Mouse (Mus musculus) limb, embryonic 14.5 days (tissue): ENCODE results near the gene Gm28635. TPM values are rescaled to one million over a fixed set of nuclear protein-coding genes. Genes with fewer than 3 reads are reported as not detected.

ENCODE experiments used
- ATAC-seq: fragments of 200-750 bp; cut with Nextera tagmentation; 2 replicates; pipeline ENCODE4 v1.8.0; 2017; ENCODE audit warnings: low read depth, moderate number of reproducible peaks, moderate TSS enrichment; ENCODE audit not compliant: low FRiP score
- DNase-seq: peaks from one replicate; pipeline ENCODE4 v3.0.0-alpha.2; 2015; ENCODE audit warnings: low spot score
- H3K27ac ChIP-seq: fragments of 300-500 bp; sonication (generic); replicated peaks from 2 replicates; pipeline ENCODE4 v1.5.1; 2014; ENCODE audit warnings: low read depth, mild to moderate bottlenecking, low read length, moderate library complexity, mixed read lengths
- H3K27me3 ChIP-seq: fragments of 300-500 bp; sonication (generic); 2 replicates; pipeline ENCODE4 v1.6.1; 2014; ENCODE audit warnings: low read length, mixed read lengths; ENCODE audit not compliant: control insufficient read depth, insufficient read depth
- H3K36me3 ChIP-seq: fragments of 300-500 bp; sonication (generic); 2 replicates; pipeline ENCODE4 v1.6.1; 2014; ENCODE audit warnings: mild to moderate bottlenecking, low read length, moderate library complexity, mixed read lengths; ENCODE audit not compliant: control insufficient read depth, insufficient read depth
- H3K4me1 ChIP-seq: fragments of 300-500 bp; sonication (generic); 2 replicates; pipeline ENCODE4 v1.6.1; 2014; ENCODE audit warnings: antibody characterized with exemption, low read length, mixed read lengths; ENCODE audit not compliant: control insufficient read depth, insufficient read depth
- H3K4me2 ChIP-seq: fragments of 300-500 bp; sonication (generic); replicated peaks from 2 replicates; pipeline ENCODE4 v1.6.1; 2014; ENCODE audit warnings: low read depth, mild to moderate bottlenecking, low read length, moderate library complexity; ENCODE audit not compliant: severe bottlenecking
- H3K4me3 ChIP-seq: fragments of 300-500 bp; sonication (generic); replicated peaks from 2 replicates; pipeline ENCODE4 v1.5.1; 2014; ENCODE audit warnings: low read length
- H3K9ac ChIP-seq: fragments of 300-500 bp; sonication (generic); 2 replicates; pipeline ENCODE4 v1.6.1; 2014; ENCODE audit warnings: mild to moderate bottlenecking, low read depth, low read length, moderate library complexity; ENCODE audit not compliant: severe bottlenecking
- H3K9me3 ChIP-seq: fragments of 300-500 bp; sonication (generic); 2 replicates; pipeline ENCODE4 v1.6.1; 2016; ENCODE audit warnings: low read length; ENCODE audit not compliant: control insufficient read depth
- POLR2A ChIP-seq: fragments of 200-500 bp; IDR thresholded peaks from 2 replicates; pipeline ENCODE4 v1.8.0; 2012; ENCODE audit warnings: inconsistent platforms, mild to moderate bottlenecking, moderate library complexity, borderline replicate concordance; ENCODE audit not compliant: insufficient read depth, insufficient read length; ENCODE audit errors: extremely low read depth
- WGBS: fragments of 180-500 bp; shearing (Covaris S2); extraction: QIAGEN DNeasy Blood & Tissue Kit; methylation state at CpG from one replicate; pipeline ENCODE4 v1.1.7; 2014; 5-methylcytosine and 5-hydroxymethylcytosine counted together
- polyA plus RNA-seq, 2 experiments: library from polyadenylated mRNA; depleted of rRNA in 1 of 2; stranded (reverse) in 1 of 2; unstranded in 1 of 2; fragments of >200 nt; fragmentation: Nextera tagmentation in 1 of 2; extraction: Ambion mirVana in 1 of 2; gene quantifications; 2 replicates each; pipeline versions ENCODE4 v1.2.1 to v1.2.3; 2012 to 2014

Gm28635 gene
- polyA plus RNA-seq, 2 experiments = not detected

- Histone ChIP-seq H3K4me3 (no peak overlapping the region), H3K9ac (no peak overlapping the region), H3K27me3 (no peaks in the 10 kb centered on the region), H3K4me1 (no peaks in the 10 kb centered on the region), H3K36me3 (no peaks in the 10 kb centered on the region), H3K4me2 (no peak overlapping the region), H3K27ac (no peak overlapping the region), H3K9me3 (no peaks in the 10 kb centered on the region)
- 82% methylated on average over 2 of the region's 3 CpGs for WGBS
- ATAC-seq = no peak
- TF ChIP-seq POLR2A = no peak
- no peak for DNase-seq
Measured at GRCm38 (mm10) chr2:84581208-84581607, 96.6 kb downstream of the Gm28635 start.

- no peak overlapping the region for H3K27ac ChIP-seq
- H3K9ac ChIP-seq = no peak overlapping the region
- H3K36me3 ChIP-seq = no peaks in the 10 kb centered on the region
- no peaks in the 10 kb centered on the region for H3K4me1 ChIP-seq
- ATAC-seq (no peak), DNase-seq (no peak)
- no peak for TF ChIP-seq POLR2A
- H3K4me3 ChIP-seq = no peak overlapping the region
- no peaks in the 10 kb centered on the region for H3K27me3 ChIP-seq
- 93% methylated on average over 2 of the region's 2 CpGs for WGBS
- no peak overlapping the region for H3K4me2 ChIP-seq
- H3K9me3 ChIP-seq = no peaks in the 10 kb centered on the region
Measured at GRCm38 (mm10) chr2:84579311-84579710, 98.5 kb downstream of the Gm28635 start.

GRCm38 (mm10) chr2:84574130-84574529 lies 103.7 kb downstream of the Gm28635 start:
- TF ChIP-seq POLR2A = no peak
- Histone ChIP-seq H3K9ac (no peak overlapping the region), H3K27ac (no peak overlapping the region), H3K4me1 (no peaks in the 10 kb centered on the region), H3K4me3 (no peak overlapping the region), H3K27me3 (no peaks in the 10 kb centered on the region), H3K36me3 (no peaks in the 10 kb centered on the region), H3K9me3 (no peaks in the 10 kb centered on the region), H3K4me2 (no peak overlapping the region)
- WGBS = 92% methylated on average over 4 of the region's 4 CpGs
- ATAC-seq (no peak), DNase-seq (no peak)

GRCm38 (mm10) chr2:84556888-84557514 lies 120.8 kb downstream of the Gm28635 start:
- Histone ChIP-seq H3K9ac (no peak overlapping the region), H3K36me3 (no peaks in the 10 kb centered on the region), H3K9me3 (no peaks in the 10 kb centered on the region), H3K4me2 (no peak overlapping the region; the same call in 1 of the 2 replicates), H3K27ac (no peak overlapping the region), H3K27me3 (no peaks in the 10 kb centered on the region), H3K4me3 (no peak overlapping the region), H3K4me1 (no peaks in the 10 kb centered on the region)
- no peak for TF ChIP-seq POLR2A
- ATAC-seq (no peak), DNase-seq (peak; percentile 11)
- 55% methylated on average over 10 of the region's 10 CpGs for WGBS

Other genes starting within 250 kb of the Gm28635 start
- 22.7 and 28.3 TPM in 2 replicates for gene Tfpi, start 201.3 kb downstream of the Gm28635 start, polyA plus RNA-seq (2012; rRNA removed)
- 29.6 and 31.2 TPM in 2 replicates for gene Tfpi, start 201.3 kb downstream of the Gm28635 start, polyA plus RNA-seq (2014; fragmentation: Nextera tagmentation; extraction: Ambion mirVana)
- 85.0 and 92.1 TPM in 2 replicates for gene Ctnnd1, start 27.3 kb downstream of the Gm28635 start, polyA plus RNA-seq (2012; rRNA removed)
- gene Ctnnd1, start 27.3 kb downstream of the Gm28635 start, polyA plus RNA-seq (2014; fragmentation: Nextera tagmentation; extraction: Ambion mirVana) = 46.0 and 47.7 TPM in 2 replicates
- gene Btbd18, start 19.0 kb downstream of the Gm28635 start, polyA plus RNA-seq (2012; rRNA removed) = 0.01 TPM in 1 of 2 replicates, not detected in the other
- gene Btbd18, start 19.0 kb downstream of the Gm28635 start, polyA plus RNA-seq (2014; fragmentation: Nextera tagmentation; extraction: Ambion mirVana) = 0.14 and 0.15 TPM in 2 replicates
- gene Selenoh, start 7.3 kb downstream of the Gm28635 start, polyA plus RNA-seq (2012; rRNA removed) = 224 and 297 TPM in 2 replicates
- gene Selenoh, start 7.3 kb downstream of the Gm28635 start, polyA plus RNA-seq (2014; fragmentation: Nextera tagmentation; extraction: Ambion mirVana) = 274 and 276 TPM in 2 replicates
- gene Med19, start 361 bp upstream of the Gm28635 start, polyA plus RNA-seq (2012; rRNA removed) = 20.4 and 20.7 TPM in 2 replicates
- 33.6 and 33.7 TPM in 2 replicates for gene Med19, start 361 bp upstream of the Gm28635 start, polyA plus RNA-seq (2014; fragmentation: Nextera tagmentation; extraction: Ambion mirVana)
- gene Tmx2, start 1.1 kb upstream of the Gm28635 start, polyA plus RNA-seq (2012; rRNA removed) = 63.2 and 66.0 TPM in 2 replicates
- 93.0 and 99.5 TPM in 2 replicates for gene Tmx2, start 1.1 kb upstream of the Gm28635 start, polyA plus RNA-seq (2014; fragmentation: Nextera tagmentation; extraction: Ambion mirVana)
- 46.6 and 55.4 TPM in 2 replicates for gene Zdhhc5, start 37.1 kb upstream of the Gm28635 start, polyA plus RNA-seq (2012; rRNA removed)
- gene Zdhhc5, start 37.1 kb upstream of the Gm28635 start, polyA plus RNA-seq (2014; fragmentation: Nextera tagmentation; extraction: Ambion mirVana) = 34.0 and 36.5 TPM in 2 replicates
- gene Clp1, start 49.3 kb upstream of the Gm28635 start, polyA plus RNA-seq (2012; rRNA removed) = 19.5 and 21.1 TPM in 2 replicates
- gene Clp1, start 49.3 kb upstream of the Gm28635 start, polyA plus RNA-seq (2014; fragmentation: Nextera tagmentation; extraction: Ambion mirVana) = 30.7 and 30.9 TPM in 2 replicates
- 13.2 and 14.6 TPM in 2 replicates for gene Ypel4, start 56.0 kb upstream of the Gm28635 start, polyA plus RNA-seq (2012; rRNA removed)
- gene Ypel4, start 56.0 kb upstream of the Gm28635 start, polyA plus RNA-seq (2014; fragmentation: Nextera tagmentation; extraction: Ambion mirVana) = 7.4 and 9.0 TPM in 2 replicates
- gene Gm19426, start 65.6 kb upstream of the Gm28635 start, polyA plus RNA-seq (2012; rRNA removed) = 11.6 and 14.9 TPM in 2 replicates
- 4.3 and 5.7 TPM in 2 replicates for gene Gm19426, start 65.6 kb upstream of the Gm28635 start, polyA plus RNA-seq (2014; fragmentation: Nextera tagmentation; extraction: Ambion mirVana)
- gene Serping1, start 97.4 kb upstream of the Gm28635 start, polyA plus RNA-seq (2012; rRNA removed) = 38.9 and 41.2 TPM in 2 replicates
- gene Serping1, start 97.4 kb upstream of the Gm28635 start, polyA plus RNA-seq (2014; fragmentation: Nextera tagmentation; extraction: Ambion mirVana) = 44.1 and 44.4 TPM in 2 replicates
- gene Ube2l6, start 120.8 kb upstream of the Gm28635 start, polyA plus RNA-seq (2012; rRNA removed) = 20.9 and 24.6 TPM in 2 replicates
- 33.5 and 37.2 TPM in 2 replicates for gene Ube2l6, start 120.8 kb upstream of the Gm28635 start, polyA plus RNA-seq (2014; fragmentation: Nextera tagmentation; extraction: Ambion mirVana)
- 0.06 and 0.24 TPM in 2 replicates for gene Smtnl1, start 144.6 kb upstream of the Gm28635 start, polyA plus RNA-seq (2012; rRNA removed)
- gene Smtnl1, start 144.6 kb upstream of the Gm28635 start, polyA plus RNA-seq (2014; fragmentation: Nextera tagmentation; extraction: Ambion mirVana) = 0.22 and 0.55 TPM in 2 replicates
- 52.3 and 59.7 TPM in 2 replicates for gene Timm10, start 149.0 kb upstream of the Gm28635 start, polyA plus RNA-seq (2012; rRNA removed)
- 56.0 and 58.4 TPM in 2 replicates for gene Timm10, start 149.0 kb upstream of the Gm28635 start, polyA plus RNA-seq (2014; fragmentation: Nextera tagmentation; extraction: Ambion mirVana)
- 25.8 and 35.9 TPM in 2 replicates for gene Slc43a1, start 160.8 kb upstream of the Gm28635 start, polyA plus RNA-seq (2012; rRNA removed)
- 15.5 and 18.5 TPM in 2 replicates for gene Slc43a1, start 160.8 kb upstream of the Gm28635 start, polyA plus RNA-seq (2014; fragmentation: Nextera tagmentation; extraction: Ambion mirVana)
- 4.5 and 6.5 TPM in 2 replicates for gene Rtn4rl2, start 208.7 kb upstream of the Gm28635 start, polyA plus RNA-seq (2012; rRNA removed)
- gene Rtn4rl2, start 208.7 kb upstream of the Gm28635 start, polyA plus RNA-seq (2014; fragmentation: Nextera tagmentation; extraction: Ambion mirVana) = 1.5 and 1.9 TPM in 2 replicates